Mouse (Mus musculus) ovary, adult 18-20 months (tissue): ENCODE data around the gene Thrb.
"Not testable (repeated sequence)": the region's sequence is repeated elsewhere in the genome, so short reads cannot be mapped to it uniquely, and the experiment has no call there.

Source experiments
- DNase-seq: peaks from one replicate; pipeline ENCODE4 v3.0.0; 2022; ENCODE audit warnings: low spot score, mixed read lengths

The Thrb gene

DNA sequence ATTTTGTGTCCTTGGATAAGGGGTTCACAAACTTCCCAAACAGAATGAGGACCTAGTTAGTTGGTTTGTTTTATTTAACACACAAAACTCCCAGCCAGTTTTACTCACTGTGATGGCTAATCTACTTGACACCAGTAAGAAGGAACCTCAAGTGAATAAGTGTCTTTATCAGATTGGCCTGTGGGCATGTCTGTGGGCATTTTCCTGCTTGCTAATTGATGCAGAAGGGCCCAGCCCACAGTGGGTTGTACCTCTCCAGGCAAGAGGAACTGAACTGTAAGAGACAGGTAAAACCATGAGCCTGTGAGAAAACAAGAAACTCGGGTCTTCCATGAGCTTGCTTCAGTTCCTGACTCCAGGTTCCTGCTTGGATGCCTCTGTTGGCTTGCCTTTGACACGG, 215.9 kb downstream of the Thrb start:
- DNase-seq, result no peak

DNA sequence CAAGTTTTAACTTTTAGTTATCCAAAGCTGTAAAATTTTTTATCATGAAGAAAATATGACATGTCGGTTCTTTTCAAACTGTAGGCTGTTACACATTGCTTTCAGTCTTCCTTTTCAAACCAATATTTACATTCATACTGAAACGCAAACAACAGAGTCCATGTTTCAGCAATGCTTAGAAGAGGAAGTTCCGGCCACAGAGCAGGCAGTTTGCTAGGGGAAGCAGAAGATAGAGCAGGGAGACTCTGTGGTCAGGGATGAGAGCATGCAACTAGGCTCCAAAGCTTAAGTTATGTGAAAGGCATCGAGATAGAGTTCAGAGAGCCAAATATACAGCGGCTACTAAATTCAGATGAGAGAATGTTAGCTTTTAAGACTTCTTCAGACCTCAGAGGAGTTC, 219.4 kb downstream of the Thrb start:
- no peak for DNase-seq

DNA sequence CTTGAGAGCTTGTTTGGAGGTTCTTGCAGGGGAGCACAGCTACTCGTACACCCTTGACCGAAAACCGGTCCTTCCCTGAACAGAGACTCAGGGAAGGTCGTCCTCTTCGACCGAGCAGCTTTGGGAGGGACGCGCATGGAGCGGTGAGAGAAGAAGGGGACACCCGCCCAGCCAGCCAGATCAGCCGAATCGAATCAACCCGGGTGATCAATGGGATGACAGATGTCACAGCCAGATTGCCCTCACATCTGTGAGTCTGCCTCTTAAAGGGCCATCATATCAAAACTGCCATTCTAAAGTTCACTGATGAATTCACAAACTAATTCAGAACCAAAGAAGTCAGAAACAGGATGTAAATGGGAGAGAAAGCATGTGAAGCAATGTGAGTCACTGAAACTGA, 224.8 kb downstream of the Thrb start:
- DNase-seq, result no peak

DNA sequence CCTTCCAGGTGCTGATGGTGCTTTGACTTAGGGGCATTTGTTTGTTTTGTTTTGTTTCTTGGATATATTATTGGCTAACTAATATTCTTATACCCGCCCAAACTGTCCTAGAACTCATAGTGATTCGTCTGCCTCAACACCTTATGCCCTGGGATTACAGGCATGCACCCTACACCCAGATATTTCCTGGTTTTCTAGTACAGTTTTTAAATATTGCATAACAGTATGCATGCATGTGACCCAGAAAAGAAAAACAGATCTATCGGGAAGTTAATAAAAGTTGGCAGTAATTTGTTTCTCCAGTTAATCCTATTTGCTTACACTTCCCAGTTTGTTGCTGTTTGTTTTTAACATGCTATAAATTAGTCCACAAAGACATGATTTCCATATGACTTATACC, 225.3 kb downstream of the Thrb start:
- no peak for DNase-seq

DNA sequence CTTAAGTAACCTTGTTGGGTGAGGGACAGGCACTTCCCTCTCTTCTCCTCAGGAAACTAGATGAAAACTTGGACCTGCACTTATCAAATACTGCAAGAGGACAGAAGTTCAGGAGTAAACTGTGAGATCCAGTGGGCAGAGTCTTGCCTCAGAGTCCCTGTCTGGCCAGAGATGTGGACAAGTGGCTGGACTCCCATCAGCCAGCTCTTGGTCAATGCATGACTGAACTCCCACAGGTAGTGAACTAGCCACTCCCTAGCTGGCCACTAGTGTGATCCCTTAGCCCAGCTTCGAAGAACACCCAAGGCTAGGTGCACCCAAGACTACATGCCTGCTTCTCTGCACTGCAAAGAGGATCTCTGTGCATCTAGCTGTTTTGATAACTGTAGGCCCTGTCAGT, 234.7 kb downstream of the Thrb start:
- DNase-seq, result no peak

DNA sequence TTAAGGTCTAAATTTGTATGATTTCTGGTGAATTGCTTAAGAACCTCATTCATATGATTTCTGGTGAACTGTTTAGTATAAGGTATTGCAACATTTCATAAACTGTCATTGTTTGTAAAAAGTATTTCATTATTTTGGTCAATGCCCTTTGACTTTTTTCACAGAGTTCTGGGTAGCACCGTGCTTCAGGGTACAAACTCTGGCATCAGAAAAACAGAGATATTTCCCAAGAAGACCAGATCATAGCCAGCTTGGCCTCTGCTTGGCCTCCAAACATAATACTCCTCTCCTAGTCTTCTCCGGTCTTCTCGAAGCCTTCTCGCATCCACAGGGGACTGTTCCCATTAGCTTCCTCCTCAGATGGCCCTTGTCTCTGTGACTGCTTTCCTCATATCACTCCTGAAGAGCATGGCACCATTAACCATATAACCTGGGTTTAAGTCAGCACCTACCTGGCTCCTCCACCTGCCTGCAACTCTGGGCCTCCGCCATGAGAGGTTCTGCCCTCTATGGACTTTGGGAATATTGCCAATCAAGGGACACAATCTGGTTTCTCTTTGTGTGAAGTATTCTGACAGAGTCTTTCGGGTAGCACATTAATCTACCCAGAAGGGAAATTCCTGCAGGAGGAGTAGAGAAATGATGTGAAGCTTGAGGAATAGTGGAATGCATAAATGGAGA, 239.8 kb downstream of the Thrb start:
- DNase-seq, result no peak

DNA sequence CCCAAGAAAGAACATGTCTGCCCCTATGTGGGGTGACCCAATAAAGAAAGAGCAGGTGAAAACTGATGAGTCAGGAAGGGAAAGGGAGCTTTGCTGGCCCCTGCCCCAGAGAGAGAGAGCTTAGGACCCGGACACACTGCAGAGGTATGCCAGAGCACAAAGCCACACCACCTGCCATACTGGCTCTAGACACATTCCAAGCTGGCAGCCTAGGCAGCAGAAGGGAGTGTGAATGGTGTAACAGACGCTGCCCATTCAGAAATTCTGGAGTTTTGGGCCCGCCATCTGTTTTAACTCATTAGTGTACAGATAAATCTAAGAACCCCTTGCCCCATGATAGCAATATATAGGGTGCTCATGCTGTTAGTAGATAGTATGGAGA, 240.3 kb downstream of the Thrb start:
- DNase-seq, result no peak

DNA sequence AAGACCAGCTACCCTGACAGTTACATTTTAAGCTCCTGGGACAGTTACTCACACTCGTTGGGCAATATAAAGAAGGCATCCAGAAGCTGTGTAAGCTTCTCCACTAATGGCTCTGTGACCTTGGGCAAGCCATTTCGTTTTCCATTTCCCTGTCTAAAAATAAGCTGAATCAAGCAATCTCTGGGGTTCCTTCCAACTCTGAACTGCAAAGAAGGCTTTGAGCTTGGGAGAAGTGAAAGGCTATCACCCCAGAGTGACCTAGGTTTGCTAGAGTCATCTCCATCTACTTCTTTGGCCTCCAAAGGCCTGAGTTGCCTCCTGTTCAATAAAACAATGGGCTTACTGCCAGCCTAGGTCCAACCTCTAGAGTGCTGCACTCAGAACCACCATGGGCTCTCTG, 242.4 kb downstream of the Thrb start:
- no peak for DNase-seq

DNA sequence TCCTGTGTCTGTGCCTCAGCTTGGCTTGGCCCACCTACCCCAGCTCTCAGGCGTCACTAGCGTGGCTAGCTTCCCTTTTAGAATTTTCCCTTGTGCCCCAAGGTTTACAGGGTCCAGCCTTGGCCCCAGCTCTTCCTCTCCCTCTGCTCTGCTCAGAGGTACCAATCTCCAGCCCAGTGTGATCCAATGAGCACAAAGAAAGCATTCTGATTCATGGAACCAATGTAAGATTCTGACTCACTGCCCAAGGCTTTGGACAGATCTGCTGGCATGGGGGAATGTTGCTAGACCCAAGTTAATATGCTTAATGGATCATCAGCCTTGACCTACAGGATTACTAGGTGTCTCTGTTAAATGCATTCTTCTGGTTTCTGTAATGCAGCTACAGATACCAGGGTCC, 243.1 kb downstream of the Thrb start:
- no peak for DNase-seq

DNA sequence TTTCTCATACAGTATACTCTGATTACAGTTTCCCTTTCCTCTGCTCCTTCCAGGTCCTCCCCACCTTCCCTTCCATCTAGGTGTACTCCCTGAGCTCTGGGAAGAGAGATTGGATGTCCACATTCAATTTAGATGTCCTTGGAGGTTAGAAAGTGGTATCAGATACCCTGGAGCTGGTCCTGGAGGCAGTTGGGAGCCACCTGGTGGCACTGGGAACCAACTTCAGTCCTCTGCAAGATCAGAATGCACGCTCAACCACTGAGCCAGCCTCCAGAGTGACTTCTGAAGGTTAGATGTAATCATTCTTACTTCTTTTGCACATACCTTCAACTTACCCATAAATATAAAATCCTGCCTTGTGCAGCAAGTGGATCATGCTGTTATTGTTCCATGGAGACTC, 244.5 kb downstream of the Thrb start:
- DNase-seq, result no peak

DNA sequence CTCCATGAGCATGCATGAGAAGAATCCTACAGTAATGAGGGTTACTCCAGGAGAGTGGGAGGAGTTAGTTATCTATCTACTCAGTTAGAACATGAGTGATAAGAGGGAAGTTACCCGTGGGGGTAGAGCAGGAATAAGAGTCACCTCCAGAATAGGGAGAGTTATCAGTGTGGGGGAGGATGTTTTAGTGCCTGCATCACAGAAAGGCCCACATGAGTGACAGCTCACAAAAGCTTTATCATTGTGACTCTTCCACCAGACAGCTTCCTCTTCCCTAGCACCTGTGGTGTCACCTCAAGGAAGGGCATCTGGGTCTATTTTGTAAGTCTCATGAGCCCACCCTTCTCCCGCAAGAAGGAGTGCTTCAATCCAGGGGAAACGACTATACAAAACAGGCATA, 245.6 kb downstream of the Thrb start:
- DNase-seq, result no peak

DNA sequence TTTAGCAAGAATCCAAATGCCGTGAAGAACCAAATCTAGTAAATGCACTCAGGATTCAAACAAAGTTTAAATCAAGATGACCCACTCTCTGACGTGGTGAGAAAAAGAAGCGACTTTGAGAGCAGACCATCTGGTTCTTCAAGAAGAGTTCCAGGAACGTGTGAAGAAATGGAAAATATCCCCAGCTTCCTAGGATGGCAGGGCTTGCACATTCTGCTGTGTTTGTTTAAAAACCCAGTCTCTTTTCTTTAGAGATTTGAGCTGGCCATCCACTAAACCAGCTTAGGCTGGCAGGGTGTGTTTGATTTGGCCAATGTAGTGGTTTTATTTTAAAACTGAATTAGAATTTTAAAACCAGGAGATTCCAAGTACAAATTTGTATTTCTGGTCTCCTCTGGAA, 246.9 kb downstream of the Thrb start:
- DNase-seq, result no peak

DNA sequence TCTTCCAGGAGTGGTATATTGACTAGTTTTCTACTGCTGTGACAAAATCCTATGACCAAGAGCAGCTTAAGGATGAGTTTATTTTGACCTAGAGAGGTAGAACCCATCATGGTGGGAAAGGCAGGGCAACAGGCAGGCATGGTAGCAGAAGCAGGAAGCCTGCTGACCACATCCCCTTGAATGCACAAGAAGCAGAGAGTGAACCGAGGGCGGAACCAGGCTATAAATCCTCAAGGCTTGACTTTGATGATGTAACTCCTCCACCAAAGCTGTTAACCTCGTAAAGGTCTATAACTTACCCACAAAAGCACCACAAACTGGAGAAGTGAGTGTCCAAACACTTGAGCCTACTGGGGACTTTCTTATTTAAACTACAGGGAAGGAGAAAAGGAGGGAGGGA, 251.1 kb downstream of the Thrb start:
- no peak for DNase-seq

DNA sequence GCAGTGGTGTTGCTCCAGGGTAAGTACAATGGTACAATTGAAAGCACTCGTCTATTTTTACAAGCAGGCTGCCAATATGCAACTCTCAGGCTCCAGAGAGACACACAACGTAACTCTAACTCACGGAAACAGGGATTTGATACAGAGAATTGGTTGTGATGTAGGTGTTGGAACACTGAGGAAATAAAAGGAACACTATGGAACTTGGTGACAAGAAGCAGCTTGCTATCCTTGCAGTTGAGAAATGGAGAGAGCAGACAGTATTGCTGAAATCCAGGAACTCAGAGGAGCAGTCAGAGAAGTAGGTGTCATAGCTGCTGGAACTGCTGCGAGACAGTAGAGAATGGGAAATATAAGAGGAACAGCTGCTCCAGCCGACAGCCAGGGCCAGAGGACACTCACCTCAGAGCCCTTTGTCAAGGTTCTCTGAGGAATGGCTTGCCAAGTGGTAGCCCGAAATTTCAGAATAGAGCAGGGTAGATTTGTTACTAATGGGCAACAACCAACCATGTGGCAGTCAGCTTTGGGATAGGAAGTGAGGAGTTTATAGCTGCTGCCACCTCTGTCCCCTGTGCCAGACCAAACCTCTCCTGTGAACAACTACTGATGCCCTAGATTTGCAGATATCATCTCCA, 252.6 kb downstream of the Thrb start:
- DNase-seq, result no peak

DNA sequence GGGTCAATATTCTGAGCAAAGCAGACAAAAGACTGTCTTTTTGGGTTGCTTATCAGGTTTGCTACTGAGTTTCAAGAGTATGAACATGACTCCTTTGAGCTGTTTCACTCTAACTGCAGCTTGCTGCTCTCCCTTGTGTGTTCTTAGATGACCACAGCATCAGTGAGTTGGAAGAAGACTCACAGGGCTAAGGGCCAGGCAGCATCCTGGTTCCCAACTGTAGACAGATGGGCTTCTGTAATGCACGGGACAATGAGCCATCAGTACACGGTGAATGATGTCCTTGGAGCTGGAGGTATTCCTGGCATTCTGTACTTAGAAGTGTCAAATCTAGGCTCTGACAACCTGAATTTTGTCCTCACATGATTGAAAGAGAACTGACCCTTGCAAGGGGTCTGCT, 255.5 kb downstream of the Thrb start:
- no peak for DNase-seq

DNA sequence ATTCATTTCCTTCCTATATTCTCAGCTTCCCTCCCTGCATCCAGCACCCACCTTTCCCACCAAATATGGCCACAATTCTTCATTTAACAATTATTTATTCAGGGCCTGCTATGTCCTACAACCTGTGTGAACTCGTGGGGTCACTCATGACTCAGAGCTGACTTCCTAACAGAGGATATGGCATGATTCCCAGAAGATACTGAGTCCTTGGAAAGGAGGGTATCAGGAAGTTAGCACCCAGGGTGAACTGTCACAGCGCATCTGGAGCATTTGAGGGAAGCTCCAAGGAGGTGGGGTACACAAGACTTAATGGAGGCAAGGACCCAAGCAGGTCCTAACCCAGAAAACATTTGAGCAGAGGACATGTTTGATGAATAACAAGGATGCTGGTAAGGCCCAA, 256.6 kb downstream of the Thrb start:
- DNase-seq, result no peak

DNA sequence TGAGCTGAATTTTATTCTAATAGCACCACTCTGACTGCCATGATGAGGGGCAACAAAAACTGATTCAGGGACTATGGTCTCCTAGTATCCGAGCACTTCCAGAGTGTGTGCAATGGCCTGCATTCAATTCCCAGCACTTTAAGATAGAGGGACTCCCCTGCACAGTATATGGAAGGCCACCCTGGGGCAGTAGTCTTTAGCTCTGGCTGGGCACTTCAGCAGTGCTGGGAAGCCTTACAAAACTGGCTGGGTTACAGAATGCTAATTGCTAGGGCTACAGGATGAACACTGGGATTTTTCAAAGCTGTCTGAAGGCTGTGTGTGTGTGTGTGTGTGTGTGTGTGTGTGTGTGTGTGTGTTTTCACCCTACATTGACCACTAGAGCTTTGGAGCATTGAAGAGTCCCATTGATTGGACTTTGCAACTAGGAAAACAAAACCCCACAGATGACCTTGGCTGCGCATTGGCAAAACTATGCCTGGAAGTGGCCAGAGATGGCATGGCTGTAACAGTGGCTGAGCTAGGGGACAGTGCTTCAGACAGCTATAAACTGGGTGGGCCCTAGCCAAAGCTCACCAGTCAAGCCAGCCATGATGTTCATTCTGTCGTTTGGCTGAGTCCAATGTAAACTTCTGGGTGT, 257.2 kb downstream of the Thrb start:
- DNase-seq, result no peak

DNA sequence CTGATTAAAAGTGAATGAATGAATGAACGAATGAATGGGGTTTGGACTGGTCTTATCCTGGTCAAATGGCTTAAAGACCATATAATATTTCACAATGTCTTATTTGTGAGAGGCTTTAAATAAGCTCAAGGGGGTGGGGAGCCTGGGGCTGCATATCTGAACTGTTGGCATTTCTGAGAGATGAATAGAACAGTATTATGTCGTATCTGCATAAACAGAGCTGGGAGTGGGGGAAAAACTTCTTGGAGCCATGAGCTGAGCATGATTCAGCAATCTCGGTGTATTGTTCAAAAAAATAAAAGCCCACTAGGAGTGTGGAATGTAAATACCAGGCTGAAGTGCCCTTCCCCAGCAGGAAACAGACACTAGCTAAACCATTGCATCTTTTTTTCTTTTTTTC, 257.8 kb downstream of the Thrb start:
- DNase-seq, result no peak

DNA sequence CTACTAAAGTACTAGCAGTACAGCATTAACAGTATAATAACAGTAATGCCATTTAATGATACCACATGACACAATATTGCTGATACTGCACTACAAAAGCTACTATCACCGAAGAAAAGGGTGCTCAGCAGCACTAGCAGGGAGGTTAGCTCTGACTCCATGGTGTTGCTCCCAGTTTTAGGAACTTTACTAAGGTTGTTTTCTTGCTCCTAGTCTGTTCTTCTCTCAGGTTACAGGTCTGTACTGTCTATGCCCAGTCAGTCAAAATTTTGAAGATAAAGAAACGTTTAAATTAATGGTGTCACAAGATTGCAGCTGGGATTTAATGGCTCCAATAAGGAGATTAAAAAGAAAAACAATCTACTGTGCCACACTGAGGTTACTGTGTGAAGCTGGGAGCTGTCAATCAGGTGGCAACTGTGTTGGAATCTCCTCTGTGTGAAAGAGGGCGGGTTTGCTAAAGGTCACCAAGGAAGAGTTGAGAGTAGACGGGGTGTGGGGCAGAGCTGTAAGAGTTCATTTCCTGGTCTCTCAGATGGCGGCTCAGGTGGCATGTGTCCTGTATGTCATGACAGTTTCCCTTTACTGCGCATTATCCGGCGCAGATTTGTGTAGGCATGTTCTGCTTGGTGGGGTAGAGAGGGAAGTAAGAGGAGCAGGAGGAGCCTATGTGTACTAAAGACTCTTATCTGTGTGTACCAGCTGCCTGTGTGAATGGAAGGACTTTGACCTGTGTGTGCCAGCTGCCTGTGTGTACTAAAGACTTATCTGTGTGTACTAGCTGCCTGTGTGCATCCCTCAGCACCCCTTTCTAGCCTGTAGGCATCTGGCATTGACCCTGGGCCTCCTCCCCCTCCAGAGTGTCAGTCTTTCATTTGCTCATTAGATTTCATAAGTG, 263.0 kb downstream of the Thrb start:
- DNase-seq, result no peak

DNA sequence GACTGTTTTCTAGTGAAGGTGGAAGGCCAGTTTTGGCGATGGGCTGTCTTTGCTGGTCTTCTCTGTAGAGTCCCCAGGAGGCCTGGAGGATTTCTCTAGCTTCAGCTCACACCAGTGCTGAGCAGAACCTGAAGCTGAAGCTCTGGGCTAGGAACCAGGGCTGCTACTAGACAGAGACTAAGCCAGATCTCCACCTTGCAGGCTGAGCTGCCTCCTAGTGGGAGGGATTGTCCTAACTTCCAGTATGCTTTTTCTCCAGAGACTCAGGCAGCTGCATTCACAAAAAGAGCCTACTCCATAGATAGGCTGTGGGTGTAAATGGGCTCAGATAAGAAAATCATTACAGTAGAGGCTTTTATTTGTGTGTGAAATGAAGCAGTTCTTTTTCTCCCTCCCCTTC, 267.4 kb downstream of the Thrb start:
- DNase-seq, result peak; percentile 23

DNA sequence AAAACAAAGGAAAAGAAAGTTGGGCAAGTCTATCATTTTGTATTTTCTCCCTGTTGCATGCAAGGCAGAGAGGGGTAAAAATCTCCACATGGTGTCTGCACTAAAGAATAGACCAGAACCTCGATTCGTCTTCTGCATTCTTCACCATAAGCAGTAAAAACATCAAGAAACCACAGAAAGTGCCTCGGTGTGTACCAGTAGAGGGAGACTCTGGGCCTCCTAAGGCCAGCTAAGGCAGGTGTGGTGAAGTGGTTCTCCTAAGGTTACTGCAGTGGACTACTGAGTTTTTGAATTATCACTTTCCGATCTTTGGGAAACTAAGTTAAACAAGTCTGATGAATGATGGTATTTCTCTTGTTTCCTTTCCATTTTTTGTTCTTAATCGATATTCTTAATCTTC, 269.5 kb downstream of the Thrb start:
- no peak for DNase-seq

DNA sequence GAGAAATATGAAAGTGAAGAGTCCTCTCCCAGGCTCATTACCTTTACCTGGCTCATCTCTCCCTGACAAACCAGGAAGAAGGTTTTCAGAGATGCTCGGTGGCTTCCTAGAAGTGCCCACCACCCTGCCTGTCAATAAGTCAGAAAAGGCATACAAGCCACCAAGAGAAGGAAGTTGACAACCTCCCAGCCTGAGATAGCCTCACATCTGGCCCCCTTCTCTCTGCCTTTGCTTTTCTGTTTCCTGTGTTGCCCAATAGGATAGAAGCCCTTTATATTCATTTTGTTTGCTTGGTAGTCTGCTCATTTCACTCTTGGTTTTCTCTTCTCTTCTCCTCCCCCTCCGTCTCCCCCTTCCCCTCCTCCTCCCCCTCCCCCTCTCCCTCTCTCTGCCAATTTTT, 273.4 kb downstream of the Thrb start:
- no peak for DNase-seq

DNA sequence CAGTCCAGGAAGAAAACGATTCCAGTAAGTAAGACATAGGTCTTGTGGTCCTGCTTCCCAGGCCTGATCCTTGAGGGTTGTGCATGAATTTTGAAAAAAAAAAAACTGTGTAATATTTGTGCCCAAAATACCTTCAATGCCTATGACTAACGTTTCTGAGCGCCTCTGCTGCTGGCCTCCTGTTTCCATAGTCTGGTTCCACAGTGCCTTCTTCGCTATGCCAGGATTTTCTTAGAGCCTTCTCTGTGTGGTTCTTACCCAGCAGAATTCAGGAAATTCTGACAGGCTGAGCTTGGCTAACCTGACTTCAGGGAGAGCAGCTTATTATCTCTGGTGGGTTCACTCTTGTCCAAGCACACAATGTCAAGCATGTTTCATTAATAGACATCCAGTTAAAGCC, 274.7 kb downstream of the Thrb start:
- DNase-seq, result not testable (repeated sequence)
